Mouse (Mus musculus): ENCODE measurements at regions not wholly inside any gene's neighbourhood (a gene's known extent, or its start where the extent isn't known, plus 50 kb on each side); places are given as distances from the start of the nearest gene placed in this dataset.
"Not testable (repeated sequence)": the region's sequence is repeated elsewhere in the genome, so short reads cannot be mapped to it uniquely, and the experiment has no call there.

- no peak for DNase-seq (ENCODE audit: low spot score)
Measured at GRCm38 (mm10) chr13:39566491-39566890, 605.8 kb upstream of the Slc35b3 start.

GRCm38 (mm10) chr13:39537724-39538440 lies 577.2 kb upstream of the Slc35b3 start:
- DNase-seq (ENCODE audit: low spot score) = no peak

GRCm38 (mm10) chr13:39526469-39526868 lies 565.8 kb upstream of the Slc35b3 start:
- DNase-seq (ENCODE audit: low spot score) = no peak

DNA sequence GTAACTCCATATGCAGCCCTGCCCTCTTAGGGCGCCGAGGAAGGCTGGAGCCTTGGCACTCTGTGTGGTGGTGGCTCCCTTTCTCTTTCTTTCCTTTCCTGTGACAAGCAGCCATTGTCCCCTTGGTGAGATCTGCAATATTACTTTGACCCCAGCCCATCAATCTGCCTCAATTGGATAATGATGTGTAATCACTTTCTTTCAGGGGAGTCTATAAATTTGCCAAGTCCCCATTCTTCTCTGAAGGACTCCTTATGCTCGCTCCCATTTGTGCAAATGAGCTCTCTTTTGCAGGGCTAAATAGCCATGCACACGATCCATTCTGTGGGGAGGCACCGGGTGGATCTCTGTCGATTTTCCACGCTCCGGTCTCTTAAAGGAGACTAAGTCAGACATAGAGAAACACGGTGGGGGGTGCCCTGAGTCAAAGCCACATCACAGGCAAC lies 563.2 kb upstream of the Slc35b3 start:
- DNase-seq (ENCODE audit: low spot score) = no peak

DNA sequence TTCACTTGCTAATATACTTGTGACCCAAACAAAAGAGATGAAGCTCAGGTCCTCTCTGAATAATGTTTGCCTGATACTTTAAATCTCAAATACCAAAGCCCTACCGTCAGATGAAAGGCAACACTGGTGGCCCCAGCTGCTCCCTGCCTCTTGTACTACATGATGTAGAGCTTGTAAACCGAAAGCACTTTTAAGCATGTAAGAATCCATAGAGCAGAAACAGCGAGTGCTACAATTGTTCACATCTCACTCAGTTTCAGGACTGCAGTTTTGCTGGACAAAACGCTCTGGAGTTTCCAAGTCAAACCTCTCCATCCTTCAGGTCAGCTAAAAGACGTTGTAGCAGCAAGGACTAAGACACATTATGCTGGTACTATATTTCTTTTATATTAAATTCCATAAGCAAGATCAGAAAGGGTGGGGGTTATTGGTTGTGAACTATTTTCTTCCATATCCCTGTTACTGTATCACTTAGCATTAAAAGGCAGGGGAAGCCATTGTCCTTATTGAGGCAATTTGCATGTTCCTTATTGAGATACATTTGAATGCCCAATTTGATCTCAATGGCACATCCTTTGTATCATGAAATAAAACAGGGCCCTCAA lies 562.7 kb upstream of the Slc35b3 start:
- DNase-seq (ENCODE audit: low spot score) = no peak

GRCm38 (mm10) chr13:39520846-39521245 lies 560.2 kb upstream of the Slc35b3 start:
- DNase-seq (ENCODE audit: low spot score) = no peak

DNA sequence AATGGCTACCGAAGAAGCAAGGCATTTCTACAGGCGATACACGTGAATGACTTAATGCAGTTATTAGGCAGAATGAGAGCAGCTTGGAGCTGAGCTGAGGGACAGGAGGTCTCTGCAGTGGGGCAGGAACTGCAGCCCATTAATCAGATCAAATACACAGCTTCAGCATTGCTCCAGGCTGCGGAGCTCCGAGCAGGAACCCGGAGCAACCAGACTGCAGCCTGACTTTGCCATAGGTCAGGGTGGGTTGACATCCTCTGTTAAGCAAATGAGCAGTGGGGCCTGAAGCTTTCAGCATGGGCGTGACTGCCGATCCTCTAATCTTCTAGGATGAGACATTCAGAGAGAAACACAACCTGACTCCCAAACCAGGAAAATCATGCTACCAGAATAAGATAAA lies 555.4 kb upstream of the Slc35b3 start:
- DNase-seq (ENCODE audit: low spot score) = no peak

- no peak for DNase-seq (ENCODE audit: low spot score)
Measured at GRCm38 (mm10) chr13:39489806-39490205, 529.1 kb upstream of the Slc35b3 start.

DNA sequence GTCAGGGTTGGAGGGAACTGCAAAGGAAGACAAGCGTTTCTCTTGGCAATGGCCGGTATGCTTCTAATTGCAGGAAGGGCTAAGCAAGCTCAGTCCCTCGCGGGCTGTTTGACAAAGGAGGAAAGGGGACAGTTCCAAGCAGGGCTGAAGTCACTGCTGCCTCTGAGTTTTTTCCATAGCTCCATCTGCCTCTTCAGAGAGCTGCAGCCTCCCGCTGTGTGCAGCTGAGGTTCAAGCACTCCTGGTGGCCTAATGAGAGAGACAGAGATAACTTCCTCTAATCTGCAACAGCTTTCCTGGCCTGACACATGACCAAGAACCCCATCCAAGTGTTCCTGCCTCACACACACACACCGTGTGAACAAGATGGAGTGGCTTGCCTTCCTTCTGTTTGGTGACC lies 511.9 kb upstream of the Slc35b3 start:
- DNase-seq (ENCODE audit: low spot score) = no peak

DNA sequence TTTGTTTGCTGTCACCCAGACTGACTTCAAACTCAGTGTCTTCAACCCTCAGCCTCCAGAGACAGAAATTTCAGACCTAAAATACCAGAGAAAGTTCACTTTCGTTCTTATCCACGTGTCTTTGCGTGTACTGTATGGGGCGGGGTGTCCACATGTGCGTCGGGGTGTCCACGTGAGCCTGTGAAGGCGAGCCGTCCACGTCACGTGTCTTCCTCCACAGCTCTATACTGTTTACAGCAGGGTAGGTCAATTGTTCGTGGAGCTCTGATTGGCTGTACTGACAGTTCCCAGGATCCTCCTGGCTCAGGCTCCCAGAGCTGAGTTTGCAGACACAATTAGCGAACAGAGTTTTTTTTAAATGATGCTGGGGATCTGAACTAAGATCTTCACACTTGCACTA lies 481.1 kb upstream of the Slc35b3 start:
- DNase-seq (ENCODE audit: low spot score) = no peak

GRCm38 (mm10) chr13:39440907-39441306 lies 480.2 kb upstream of the Slc35b3 start:
- peak; percentile 13 for DNase-seq (ENCODE audit: low spot score)

DNA sequence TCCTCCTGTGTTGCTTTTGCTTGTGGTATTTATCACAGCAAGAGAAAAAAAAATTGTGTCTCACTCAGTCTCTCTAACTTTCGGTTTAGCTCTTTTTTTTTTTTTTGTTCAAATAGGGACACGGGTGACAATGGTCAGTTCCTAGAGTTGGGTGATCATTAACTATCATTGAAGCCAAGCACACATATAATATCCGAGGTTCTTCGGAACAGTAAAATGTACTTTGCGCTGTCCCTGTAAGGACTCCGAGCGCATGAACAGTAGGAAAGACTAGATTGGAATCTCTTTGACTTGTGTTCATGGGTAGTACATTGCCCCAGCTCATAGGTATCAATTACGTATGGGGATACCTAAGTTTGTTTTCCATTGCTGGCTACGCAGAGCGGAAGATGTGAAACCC lies 479.7 kb upstream of the Slc35b3 start:
- no peak for DNase-seq (ENCODE audit: low spot score)

- no peak for DNase-seq (ENCODE audit: low spot score)
Measured at GRCm38 (mm10) chr13:39427996-39428395, 467.3 kb upstream of the Slc35b3 start.

GRCm38 (mm10) chr13:39425944-39426343 lies 465.3 kb upstream of the Slc35b3 start:
- no peak for DNase-seq (ENCODE audit: low spot score)

GRCm38 (mm10) chr13:39418127-39418526 lies 457.5 kb upstream of the Slc35b3 start:
- no peak for DNase-seq (ENCODE audit: low spot score)

- no peak for DNase-seq (ENCODE audit: low spot score)
Measured at GRCm38 (mm10) chr13:39411471-39412251, 451.0 kb upstream of the Slc35b3 start.

GRCm38 (mm10) chr13:39392589-39392988 lies 431.9 kb upstream of the Slc35b3 start:
- DNase-seq (ENCODE audit: low spot score) = no peak

- not testable (repeated sequence) for DNase-seq (ENCODE audit: low spot score)
Measured at GRCm38 (mm10) chr13:39392151-39392550, 431.5 kb upstream of the Slc35b3 start.

GRCm38 (mm10) chr13:39376677-39377076 lies 416.0 kb upstream of the Slc35b3 start:
- no peak for DNase-seq (ENCODE audit: low spot score)

GRCm38 (mm10) chr13:39376269-39376668 lies 415.6 kb upstream of the Slc35b3 start:
- no peak for DNase-seq (ENCODE audit: low spot score)

- no peak for DNase-seq (ENCODE audit: low spot score)
Measured at GRCm38 (mm10) chr13:39372565-39372964, 411.9 kb upstream of the Slc35b3 start.

DNA sequence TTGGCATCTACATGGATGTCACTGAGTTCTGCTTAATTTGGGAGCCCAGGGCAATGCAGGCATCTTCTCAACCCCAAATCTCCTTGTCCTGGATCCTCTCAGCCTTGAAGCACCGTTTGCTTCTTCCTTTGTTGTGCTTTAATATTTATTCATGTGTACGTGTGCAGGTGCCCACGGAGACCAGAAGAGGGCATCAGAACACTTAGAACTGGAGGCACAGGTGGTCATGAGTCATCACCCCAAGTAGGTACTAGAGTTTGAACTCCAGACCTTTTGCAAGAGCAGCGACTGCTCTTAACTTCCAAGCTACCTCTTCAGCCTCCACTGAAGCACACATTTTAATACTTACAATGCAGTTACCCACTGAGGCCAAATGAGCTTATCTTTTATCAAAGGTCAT lies 403.0 kb upstream of the Slc35b3 start:
- no peak for DNase-seq (ENCODE audit: low spot score)

- no peak for DNase-seq (ENCODE audit: low spot score)
Measured at GRCm38 (mm10) chr13:39362536-39362935, 401.9 kb upstream of the Slc35b3 start.
